Mouse (Mus musculus) embryonic facial prominence, embryonic 11.5 days (tissue): ENCODE data around the gene Hnrnpk. TPM values are rescaled to one million over a fixed set of nuclear protein-coding genes. Genes with fewer than 3 reads are reported as not detected.
"Not testable (repeated sequence)": the region's sequence is repeated elsewhere in the genome, so short reads cannot be mapped to it uniquely, and the experiment has no call there.

Experiments
- ATAC-seq: fragments of 200-750 bp; cut with Nextera tagmentation; replicated peaks from 2 replicates; pipeline ENCODE4 v1.8.0; 2017; ENCODE audit warnings: low read depth; ENCODE audit not compliant: insufficient number of reproducible peaks, low FRiP score, low TSS enrichment
- DNase-seq: peaks from one replicate; pipeline ENCODE4 v3.0.0-alpha.2; 2015; ENCODE audit warnings: low spot score
- H3K27ac ChIP-seq: fragments of 300-500 bp; sonication (generic); replicated peaks from 2 replicates; pipeline ENCODE4 v1.5.1; 2014; ENCODE audit warnings: mild to moderate bottlenecking, low read depth, low read length, control low read depth
- H3K27me3 ChIP-seq: fragments of 300-500 bp; sonication (generic); 2 replicates; pipeline ENCODE4 v1.6.1; 2014; ENCODE audit warnings: mild to moderate bottlenecking, low read length, moderate library complexity, mixed read lengths; ENCODE audit not compliant: control insufficient read depth, insufficient read depth
- H3K36me3 ChIP-seq: fragments of 300-500 bp; sonication (generic); replicated peaks from 2 replicates; pipeline ENCODE4 v1.6.1; 2014; ENCODE audit warnings: low read depth, mild to moderate bottlenecking, low read length, moderate library complexity, mixed read lengths; ENCODE audit not compliant: control insufficient read depth, insufficient read depth
- H3K4me1 ChIP-seq: fragments of 300-500 bp; sonication (generic); 2 replicates; pipeline ENCODE4 v1.6.1; 2014; ENCODE audit warnings: low read length, mixed read lengths; ENCODE audit not compliant: control insufficient read depth, insufficient read depth
- H3K4me2 ChIP-seq: fragments of 300-500 bp; sonication (generic); 2 replicates; pipeline ENCODE4 v1.6.1; 2014; ENCODE audit warnings: low read depth, mild to moderate bottlenecking, control low read depth, low read length, moderate library complexity
- H3K4me3 ChIP-seq: fragments of 300-500 bp; sonication (generic); 2 replicates; pipeline ENCODE4 v1.5.1; 2014; ENCODE audit warnings: low read depth, low read length, control low read depth
- H3K9ac ChIP-seq: fragments of 300-500 bp; sonication (generic); replicated peaks from 2 replicates; pipeline ENCODE4 v1.6.1; 2014; ENCODE audit warnings: mild to moderate bottlenecking, control low read depth, low read length
- H3K9me3 ChIP-seq: fragments of 300-500 bp; sonication (generic); replicated peaks from 2 replicates; pipeline ENCODE4 v1.6.1; 2016; ENCODE audit warnings: mild to moderate bottlenecking, low read length, inconsistent platforms, mixed read lengths; ENCODE audit not compliant: control insufficient read depth
- WGBS: fragments of 180-500 bp; shearing (Covaris S2); extraction: QIAGEN DNeasy Blood & Tissue Kit; methylation state at CpG from one replicate; pipeline ENCODE4 v1.1.7; 2014; 5-methylcytosine and 5-hydroxymethylcytosine counted together
- polyA plus RNA-seq: library from polyadenylated mRNA; unstranded; fragments of >200 nt; fragmentation: Nextera tagmentation; extraction: Ambion mirVana; gene quantifications from 2 replicates; pipeline ENCODE4 v1.2.1, GENCODE M21; 2014

The Hnrnpk gene
- polyA plus RNA-seq, result 2,512 and 2,650 TPM in 2 replicates

GRCm38 (mm10) chr13:58403243-58403642 is at the start of gene Hnrnpk:
Gene Hnrnpk, minus strand, starts transcription at chr13:58403343.
- ATAC-seq, H3K4me1 ChIP-seq, H3K9me3 ChIP-seq, DNase-seq, H3K27me3 ChIP-seq, H3K36me3 ChIP-seq: not testable (repeated sequence)
- H3K4me3 ChIP-seq, result peak within 1 kb of the TSS; percentile 96
- 9% methylated on average over 16 of the region's 17 CpGs for WGBS
- H3K27ac ChIP-seq, result peak within 1 kb of the TSS; percentile 97
- H3K4me2 ChIP-seq, result peak within 1 kb of the TSS; percentile 43
- peak within 1 kb of the TSS; percentile 99 for H3K9ac ChIP-seq

- no peak for DNase-seq
- no peak overlapping the region for H3K9ac ChIP-seq
- no peaks in the 10 kb centered on the region for H3K4me1 ChIP-seq
- no peak overlapping the region for H3K4me3 ChIP-seq
- H3K36me3 ChIP-seq, result no peaks in the 10 kb centered on the region
- H3K27ac ChIP-seq, result no peak overlapping the region
- H3K27me3 ChIP-seq, result no peaks in the 10 kb centered on the region
- WGBS, result 68% methylated on average over 4 of the region's 4 CpGs
- no peak for ATAC-seq
- no peak overlapping the region; the same call in 1 of the 2 replicates for H3K4me2 ChIP-seq
- no peaks in the 10 kb centered on the region for H3K9me3 ChIP-seq
Observed at GRCm38 (mm10) chr13:58452246-58452645, 49.1 kb upstream of the Hnrnpk start.

GRCm38 (mm10) chr13:58450459-58451182 is 47.5 kb upstream of the Hnrnpk start:
- Histone ChIP-seq H3K36me3 (no peaks in the 10 kb centered on the region), H3K4me3 (no peak overlapping the region), H3K27me3 (no peaks in the 10 kb centered on the region), H3K9ac (no peak overlapping the region), H3K4me1 (no peaks in the 10 kb centered on the region), H3K9me3 (no peaks in the 10 kb centered on the region), H3K4me2 (no peak overlapping the region), H3K27ac (no peak overlapping the region)
- ATAC-seq, result no peak
- 67% methylated on average over 22 of the region's 22 CpGs for WGBS
- no peak for DNase-seq

- no peaks in the 10 kb centered on the region for H3K27me3 ChIP-seq
- no peaks in the 10 kb centered on the region for H3K9me3 ChIP-seq
- H3K4me3 ChIP-seq, result no peak overlapping the region
- no peak for DNase-seq
- H3K27ac ChIP-seq, result no peak overlapping the region
- no peak overlapping the region for H3K4me2 ChIP-seq
- H3K4me1 ChIP-seq, result no peaks in the 10 kb centered on the region
- WGBS, result 82% methylated on average over 2 of the region's 2 CpGs
- no peak for ATAC-seq
- no peaks in the 10 kb centered on the region for H3K36me3 ChIP-seq
- H3K9ac ChIP-seq, result no peak overlapping the region
Observed at GRCm38 (mm10) chr13:58446541-58446940, 43.4 kb upstream of the Hnrnpk start.

- no peak overlapping the region for H3K4me3 ChIP-seq
- H3K4me1 ChIP-seq, result no peaks in the 10 kb centered on the region
- DNase-seq (peak; percentile 27), ATAC-seq (no peak)
- H3K9me3 ChIP-seq, result no peaks in the 10 kb centered on the region
- no peaks in the 10 kb centered on the region for H3K27me3 ChIP-seq
- WGBS, result 44% methylated on average over 7 of the region's 7 CpGs
- no peak overlapping the region for H3K27ac ChIP-seq
- no peaks in the 10 kb centered on the region for H3K36me3 ChIP-seq
- H3K4me2 ChIP-seq, result no peak overlapping the region
- no peak overlapping the region for H3K9ac ChIP-seq
Observed at GRCm38 (mm10) chr13:58443787-58444186, 40.6 kb upstream of the Hnrnpk start.

GRCm38 (mm10) chr13:58443326-58443725 is 40.2 kb upstream of the Hnrnpk start:
- Histone ChIP-seq H3K4me2 (no peak overlapping the region), H3K4me3 (no peak overlapping the region), H3K36me3 (no peaks in the 10 kb centered on the region), H3K9me3 (no peaks in the 10 kb centered on the region), H3K9ac (no peak overlapping the region), H3K27ac (no peak overlapping the region), H3K4me1 (no peaks in the 10 kb centered on the region), H3K27me3 (no peaks in the 10 kb centered on the region)
- ATAC-seq (no peak), DNase-seq (no peak)
- WGBS, result 77% methylated on average over 4 of the region's 4 CpGs

- Histone ChIP-seq H3K36me3 (no peaks in the 10 kb centered on the region), H3K9ac (no peak overlapping the region), H3K27ac (no peak overlapping the region), H3K4me2 (no peak overlapping the region), H3K27me3 (no peaks in the 10 kb centered on the region), H3K9me3 (no peaks in the 10 kb centered on the region), H3K4me3 (no peak overlapping the region), H3K4me1 (no peaks in the 10 kb centered on the region)
- ATAC-seq, result no peak
- WGBS, result 51% methylated on average over 2 of the region's 2 CpGs
- no peak for DNase-seq
Observed at GRCm38 (mm10) chr13:58439716-58440115, 36.6 kb upstream of the Hnrnpk start.

- H3K9ac ChIP-seq, result no peak overlapping the region
- H3K36me3 ChIP-seq, result no peaks in the 10 kb centered on the region
- H3K9me3 ChIP-seq, result no peaks in the 10 kb centered on the region
- H3K27me3 ChIP-seq, result no peaks in the 10 kb centered on the region
- DNase-seq (no peak), ATAC-seq (no peak)
- no peaks in the 10 kb centered on the region for H3K4me1 ChIP-seq
- no peak overlapping the region for H3K27ac ChIP-seq
- H3K4me2 ChIP-seq, result no peak overlapping the region
- 73% methylated on average over 10 of the region's 10 CpGs for WGBS
- H3K4me3 ChIP-seq, result no peak overlapping the region
Observed at GRCm38 (mm10) chr13:58423061-58423660, 20.0 kb upstream of the Hnrnpk start.
